Mouse (Mus musculus) neural tube, embryonic 11.5 days (tissue): ENCODE results near the gene Cend1. TPM values are rescaled to one million over a fixed set of nuclear protein-coding genes. Genes with fewer than 3 reads are reported as not detected.
A peak's percentile ranks its signal among the peaks of the same experiment; 100 is the strongest.

Experiments used
- ATAC-seq: fragments of 200-750 bp; cut with Nextera tagmentation; 2 replicates; pipeline ENCODE4 v1.8.0; 2017; ENCODE audit warnings: moderate number of reproducible peaks, mild to moderate bottlenecking, moderate TSS enrichment, moderate library complexity; ENCODE audit not compliant: insufficient read depth, low FRiP score, low TSS enrichment
- DNase-seq: peaks from one replicate; pipeline ENCODE4 v3.0.0-alpha.2; 2015; ENCODE audit warnings: low spot score
- H3K27ac ChIP-seq: fragments of 300-500 bp; sonication (generic); 2 replicates; pipeline ENCODE4 v1.5.1; 2014; ENCODE audit warnings: low read depth, mild to moderate bottlenecking, low read length
- H3K27me3 ChIP-seq: fragments of 300-500 bp; sonication (generic); 2 replicates; pipeline ENCODE4 v1.6.1; 2014; ENCODE audit warnings: mild to moderate bottlenecking, low read length, mixed read lengths; ENCODE audit not compliant: control insufficient read depth, insufficient read depth
- H3K36me3 ChIP-seq: fragments of 300-500 bp; sonication (generic); 2 replicates; pipeline ENCODE4 v1.6.1; 2014; ENCODE audit warnings: mild to moderate bottlenecking, low read length, moderate library complexity, mixed read lengths; ENCODE audit not compliant: control insufficient read depth, insufficient read depth
- H3K4me1 ChIP-seq: fragments of 300-500 bp; sonication (generic); 2 replicates; pipeline ENCODE4 v1.6.1; 2014; ENCODE audit warnings: low read length, mixed read lengths; ENCODE audit not compliant: control insufficient read depth, insufficient read depth
- H3K4me2 ChIP-seq: fragments of 300-500 bp; sonication (generic); 2 replicates; pipeline ENCODE4 v1.6.1; 2014; ENCODE audit warnings: low read depth, mild to moderate bottlenecking, moderate library complexity
- H3K4me3 ChIP-seq: fragments of 300-500 bp; sonication (generic); 2 replicates; pipeline ENCODE4 v1.5.1; 2014; ENCODE audit warnings: low read depth, low read length
- H3K9ac ChIP-seq: fragments of 300-500 bp; sonication (generic); 2 replicates; pipeline ENCODE4 v1.6.1; 2014; ENCODE audit warnings: mild to moderate bottlenecking, low read length
- H3K9me3 ChIP-seq: fragments of 300-500 bp; sonication (generic); 2 replicates; pipeline ENCODE4 v1.6.1; 2016; ENCODE audit warnings: low read length; ENCODE audit not compliant: control insufficient read depth
- WGBS: fragments of 180-500 bp; shearing (Covaris S2); extraction: QIAGEN DNeasy Blood & Tissue Kit; methylation state at CpG from one replicate; pipeline ENCODE4 v1.1.7; 2014; 5-methylcytosine and 5-hydroxymethylcytosine counted together
- polyA plus RNA-seq: library from polyadenylated mRNA; unstranded; fragments of >200 nt; fragmentation: Nextera tagmentation; extraction: Ambion mirVana; gene quantifications from 2 replicates; pipeline ENCODE4 v1.2.1, GENCODE M21; 2014

Gene Cend1
- polyA plus RNA-seq, 1 experiment from 2014 or later, result 13.9 TPM

DNA sequence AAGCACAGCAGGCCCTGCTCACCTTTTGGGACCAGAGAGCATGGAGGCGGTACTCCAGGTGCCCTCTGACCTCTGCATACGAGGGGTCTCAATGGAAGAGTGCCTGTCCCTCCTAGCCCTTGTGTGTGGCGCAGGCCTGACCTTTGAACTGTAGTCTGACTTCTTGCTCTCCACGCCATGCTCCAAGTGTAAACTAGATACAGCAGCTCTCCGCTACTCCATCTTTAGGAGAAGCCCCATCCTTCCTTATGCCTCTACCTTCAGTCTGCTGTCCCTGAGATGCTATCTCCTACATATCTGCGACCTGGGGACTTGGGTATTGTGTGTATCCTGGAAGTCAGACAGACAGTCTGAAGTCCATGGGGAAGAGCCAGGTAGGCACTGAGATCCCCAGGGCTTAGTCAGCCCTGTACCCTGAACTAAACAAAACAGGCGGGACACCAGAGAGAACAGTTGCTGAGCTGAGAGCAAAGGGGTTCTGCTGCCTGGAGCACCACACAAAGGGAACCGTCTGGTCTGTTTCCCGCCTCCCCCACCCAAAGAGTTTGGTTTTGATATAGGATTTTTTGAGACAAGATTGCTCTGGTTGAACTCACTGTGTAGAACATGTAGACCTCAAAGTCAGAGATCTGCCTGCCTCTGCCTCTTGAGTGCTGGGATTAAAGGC, 6.7 kb upstream of the Cend1 start:
- Histone ChIP-seq H3K4me2 (peak overlapping the region; percentile 85), H3K36me3 (peaks cover 7% of the 10 kb centered on the region), H3K9me3 (no peaks in the 10 kb centered on the region), H3K4me1 (peaks cover 26% of the 10 kb centered on the region), H3K4me3 (peak overlapping the region; percentile 63), H3K27me3 (no peaks in the 10 kb centered on the region), H3K27ac (no peak overlapping the region), H3K9ac (no peak overlapping the region)
- ATAC-seq, result no peak
- 78% methylated on average over 9 of the region's 9 CpGs for WGBS
- no peak for DNase-seq

DNA sequence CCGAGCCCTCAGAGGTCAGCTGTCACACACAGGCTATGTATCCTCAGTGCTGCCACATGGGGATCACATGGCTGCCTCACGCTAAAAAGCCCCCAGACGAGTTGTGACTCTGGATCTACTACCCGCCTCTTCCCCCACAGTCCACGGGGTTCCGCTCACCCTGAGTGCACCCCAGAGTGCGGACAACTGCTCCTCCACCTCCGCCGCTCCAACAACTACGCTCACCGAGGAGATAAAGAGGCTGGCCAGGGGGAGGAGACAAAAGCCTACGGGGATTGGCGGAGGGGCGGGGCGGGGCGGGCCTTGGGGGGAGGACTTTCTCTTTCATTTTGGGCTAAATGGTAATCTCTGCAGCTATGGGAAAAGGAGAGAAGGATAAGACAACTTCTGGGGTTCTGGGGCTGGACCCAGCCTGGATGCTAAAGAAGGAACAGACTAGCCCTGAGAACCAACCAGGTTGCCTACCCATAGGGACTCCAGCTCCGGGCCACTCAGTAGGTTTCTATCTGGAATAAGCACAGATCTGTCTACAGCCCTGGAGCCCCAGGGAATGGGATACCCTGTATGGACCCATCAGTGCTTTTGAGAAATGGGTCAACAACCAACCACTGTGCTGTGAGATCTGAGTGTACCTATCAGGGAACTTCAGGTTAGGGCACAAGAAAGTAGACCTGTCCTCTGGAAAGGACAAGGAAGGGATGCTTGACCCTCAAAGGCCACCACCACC, 6.0 kb upstream of the Cend1 start:
- Histone ChIP-seq H3K27me3 (no peaks in the 10 kb centered on the region), H3K4me2 (peak overlapping the region; percentile 74), H3K36me3 (peaks cover 9% of the 10 kb centered on the region), H3K27ac (peak overlapping the region; percentile 24), H3K4me3 (peak overlapping the region; percentile 45), H3K9ac (peak overlapping the region; percentile 69), H3K9me3 (no peaks in the 10 kb centered on the region), H3K4me1 (peaks cover 26% of the 10 kb centered on the region)
- ATAC-seq (no peak; the same call in 1 of the 2 replicates), DNase-seq (peak; percentile 55)
- WGBS, result 4% methylated on average over 17 of the region's 17 CpGs

DNA sequence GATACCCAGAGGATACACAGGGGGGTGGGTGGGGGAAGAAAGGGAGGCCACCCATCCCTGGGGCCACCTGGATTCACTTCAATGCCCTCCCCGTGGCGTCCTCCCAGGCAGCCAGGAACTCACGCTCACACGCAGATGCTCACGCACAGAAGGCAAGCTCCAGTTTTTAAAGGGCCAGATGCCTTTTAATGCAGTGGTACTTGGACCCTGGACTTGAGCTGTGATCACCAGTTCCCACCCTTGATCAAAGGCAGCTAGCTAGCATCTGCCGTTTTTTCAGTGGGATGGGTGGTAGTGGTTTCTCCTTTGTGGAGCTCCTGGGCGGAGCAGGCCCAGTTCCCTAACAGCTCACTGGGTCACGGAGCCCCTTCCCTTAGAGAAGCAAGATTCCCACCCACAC, 5.2 kb upstream of the Cend1 start:
- Histone ChIP-seq H3K4me1 (peaks cover 30% of the 10 kb centered on the region), H3K4me2 (peak overlapping the region; percentile 74), H3K4me3 (peak overlapping the region; percentile 45), H3K36me3 (peaks cover 9% of the 10 kb centered on the region), H3K9me3 (no peaks in the 10 kb centered on the region), H3K27ac (peak overlapping the region; percentile 24), H3K27me3 (no peaks in the 10 kb centered on the region), H3K9ac (peak overlapping the region; percentile 69)
- WGBS, result 14% methylated on average over 8 of the region's 8 CpGs
- ATAC-seq (no peak; the same call in 1 of the 2 replicates), DNase-seq (peak; percentile 52)

DNA sequence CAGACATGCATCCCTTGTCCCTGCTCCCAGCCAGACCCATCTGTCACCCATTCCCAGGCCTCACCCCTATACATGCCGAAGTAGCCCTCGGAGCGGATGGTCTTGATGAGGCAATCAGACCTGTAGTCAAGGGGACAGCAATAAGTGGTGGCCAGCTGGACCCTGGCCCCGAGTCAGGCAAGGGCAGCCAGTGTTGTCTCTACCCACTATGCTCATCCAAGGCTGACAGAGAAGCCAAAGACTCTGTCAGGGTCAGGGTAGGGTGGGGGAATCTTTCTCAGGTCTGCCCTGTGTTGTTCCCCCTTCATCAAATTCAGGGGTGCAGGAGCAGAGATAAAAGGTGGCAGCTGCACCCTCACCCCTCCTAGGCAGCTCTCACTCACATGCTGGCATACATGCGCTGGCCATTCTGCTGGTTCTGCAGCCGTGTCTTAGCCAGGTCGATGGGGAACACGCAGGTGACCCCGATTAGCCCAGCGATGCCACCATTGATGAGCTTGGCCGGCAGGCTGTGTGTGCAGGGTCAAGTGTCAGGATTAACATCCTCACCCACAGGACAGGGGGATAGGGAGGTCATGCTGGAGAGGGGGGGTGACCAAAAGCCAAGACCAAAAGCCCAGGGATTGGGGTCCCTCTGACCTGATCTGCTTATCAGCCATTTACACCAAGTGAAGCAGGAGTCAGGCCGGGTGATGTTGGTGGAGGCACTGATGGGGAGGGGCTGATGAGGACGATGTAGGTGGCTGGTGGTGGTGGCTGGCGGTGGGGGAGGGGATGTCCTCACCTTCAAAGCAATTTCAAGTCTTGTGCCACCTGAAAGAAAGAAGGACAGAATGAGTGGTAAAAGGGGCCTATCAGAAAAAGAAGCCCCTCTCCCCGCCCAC, 4.5 kb upstream of the Cend1 start:
- no peak for DNase-seq
- Histone ChIP-seq H3K27ac (0 out of 2 replicates have a peak overlapping the region, but pooled peaks have one; percentile 6), H3K4me1 (peaks cover 37% of the 10 kb centered on the region), H3K36me3 (peaks cover 9% of the 10 kb centered on the region), H3K4me2 (peak overlapping the region; percentile 74), H3K9me3 (no peaks in the 10 kb centered on the region), H3K9ac (peak overlapping the region; percentile 69), H3K27me3 (no peaks in the 10 kb centered on the region), H3K4me3 (peak overlapping the region; percentile 45)
- 77% methylated on average over 15 of the region's 15 CpGs for WGBS
- no peak for ATAC-seq

DNA sequence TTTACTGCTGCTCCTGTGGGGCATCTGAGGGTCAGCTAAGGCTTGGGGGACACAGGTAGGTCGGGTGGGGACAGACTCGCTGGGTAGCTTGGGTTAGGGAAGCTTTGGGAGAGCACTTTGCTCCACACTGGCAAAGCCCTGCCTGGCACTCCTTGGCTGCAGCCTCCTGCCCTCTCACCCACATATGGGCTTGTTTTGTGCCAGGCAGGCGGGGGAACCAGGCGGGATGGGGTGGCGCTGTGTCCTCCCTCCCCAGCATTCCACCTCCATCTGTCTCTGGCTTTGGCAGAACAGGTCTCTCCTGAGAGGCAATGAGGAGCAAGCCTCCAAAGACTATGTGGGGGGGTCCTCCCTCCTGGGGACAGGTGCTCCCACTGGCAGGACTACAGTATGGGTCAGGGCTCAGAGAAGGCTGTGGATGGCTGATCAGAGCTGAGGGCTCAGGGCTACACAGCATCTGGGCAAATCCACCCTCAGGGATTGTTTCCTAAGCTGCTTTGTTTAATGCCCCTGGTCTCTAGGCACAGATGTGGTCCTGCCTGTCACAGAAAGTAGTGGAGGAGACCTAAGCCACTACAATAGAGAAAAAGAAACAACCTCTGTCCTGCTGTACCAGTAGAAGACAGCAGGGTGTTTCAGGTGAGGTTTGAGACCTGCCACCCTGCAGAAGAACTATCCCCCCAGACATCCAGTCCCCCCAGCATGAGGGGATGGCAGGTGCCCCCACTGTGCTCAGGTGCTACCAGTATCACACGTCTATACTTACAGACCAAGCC, 3.6 kb upstream of the Cend1 start:
- H3K36me3 ChIP-seq, result peaks cover 9% of the 10 kb centered on the region
- 87% methylated on average over 6 of the region's 6 CpGs for WGBS
- no peak overlapping the region for H3K4me3 ChIP-seq
- H3K27me3 ChIP-seq, result no peaks in the 10 kb centered on the region
- H3K4me1 ChIP-seq, result peaks cover 37% of the 10 kb centered on the region
- H3K4me2 ChIP-seq, result no peak overlapping the region
- no peak overlapping the region; the same call in 1 of the 2 replicates for H3K9ac ChIP-seq
- H3K9me3 ChIP-seq, result no peaks in the 10 kb centered on the region
- no peak overlapping the region for H3K27ac ChIP-seq
- DNase-seq (no peak), ATAC-seq (no peak)

DNA sequence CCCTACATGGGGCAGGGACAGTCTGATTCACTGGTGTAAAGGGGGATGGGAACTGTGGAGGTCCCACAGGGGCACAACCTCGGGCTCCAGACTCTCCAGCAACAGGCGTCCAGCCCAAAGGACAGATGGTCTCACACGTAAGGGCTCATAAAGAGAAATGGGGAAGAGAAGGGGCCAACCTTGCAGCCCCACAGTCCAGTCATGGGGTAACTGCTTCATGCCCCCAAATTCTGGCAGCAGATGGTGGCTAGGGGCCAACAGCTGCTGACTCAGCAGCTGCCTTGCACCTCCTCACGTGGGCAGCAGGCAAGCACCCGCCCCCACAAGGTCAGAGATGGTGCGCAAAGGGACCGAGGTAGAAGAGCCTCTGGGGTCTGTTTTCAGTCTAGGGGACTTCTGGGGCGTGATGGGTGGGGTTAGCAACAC, 2.9 kb upstream of the Cend1 start:
- H3K4me3 ChIP-seq, result no peak overlapping the region
- H3K27me3 ChIP-seq, result no peaks in the 10 kb centered on the region
- H3K9ac ChIP-seq, result no peak overlapping the region
- H3K9me3 ChIP-seq, result no peaks in the 10 kb centered on the region
- no peak overlapping the region for H3K4me2 ChIP-seq
- 75% methylated on average over 8 of the region's 8 CpGs for WGBS
- peaks cover 9% of the 10 kb centered on the region for H3K36me3 ChIP-seq
- ATAC-seq, result no peak
- H3K4me1 ChIP-seq, result peaks cover 37% of the 10 kb centered on the region
- DNase-seq, result no peak
- H3K27ac ChIP-seq, result no peak overlapping the region

DNA sequence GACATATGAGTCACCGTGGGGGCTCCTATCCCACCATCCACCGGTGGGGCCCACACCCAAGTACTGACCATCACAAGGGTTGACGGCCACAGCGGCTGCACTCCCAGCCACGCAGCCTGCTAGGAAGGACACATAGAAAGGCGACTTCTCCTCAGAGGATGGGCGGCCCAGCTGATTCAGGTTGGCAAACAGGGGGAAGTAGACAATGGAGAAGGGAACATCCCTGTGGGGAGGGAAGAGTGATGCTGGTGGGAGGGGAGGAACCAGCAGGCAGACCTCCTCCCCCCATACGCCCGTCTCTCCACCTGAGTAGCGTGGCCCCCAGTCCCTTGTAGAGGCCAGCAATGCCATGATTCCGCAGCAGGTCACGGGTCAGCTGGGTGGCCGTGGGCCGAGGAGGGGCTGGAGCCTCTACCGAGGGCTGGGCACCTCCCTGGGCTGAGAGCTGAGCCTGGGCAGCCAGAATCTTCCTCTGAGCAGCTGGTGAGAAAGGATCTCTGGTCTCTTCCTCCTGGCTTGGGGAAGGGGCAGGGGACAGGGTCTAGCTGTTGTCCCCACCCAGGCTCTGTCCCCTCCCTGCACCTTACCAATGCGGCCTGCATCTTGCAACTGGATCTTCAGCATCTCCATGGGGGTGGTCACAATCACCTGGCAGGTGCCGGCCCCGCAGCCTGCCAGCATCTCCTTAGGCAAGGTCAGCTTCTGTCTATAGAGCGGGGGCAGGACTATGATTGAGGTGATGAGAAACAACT, 2.3 kb upstream of the Cend1 start:
- H3K27ac ChIP-seq, result no peak overlapping the region
- H3K9ac ChIP-seq, result no peak overlapping the region
- no peak overlapping the region for H3K4me3 ChIP-seq
- WGBS, result 93% methylated on average over 19 of the region's 19 CpGs
- no peak for DNase-seq
- no peak overlapping the region for H3K4me2 ChIP-seq
- peaks cover 9% of the 10 kb centered on the region for H3K36me3 ChIP-seq
- ATAC-seq, result no peak
- H3K9me3 ChIP-seq, result no peaks in the 10 kb centered on the region
- peaks cover 36% of the 10 kb centered on the region for H3K4me1 ChIP-seq
- no peaks in the 10 kb centered on the region for H3K27me3 ChIP-seq
